Mouse (Mus musculus): Measurements from ENCODE around the gene Hnrnpl.

DNA sequence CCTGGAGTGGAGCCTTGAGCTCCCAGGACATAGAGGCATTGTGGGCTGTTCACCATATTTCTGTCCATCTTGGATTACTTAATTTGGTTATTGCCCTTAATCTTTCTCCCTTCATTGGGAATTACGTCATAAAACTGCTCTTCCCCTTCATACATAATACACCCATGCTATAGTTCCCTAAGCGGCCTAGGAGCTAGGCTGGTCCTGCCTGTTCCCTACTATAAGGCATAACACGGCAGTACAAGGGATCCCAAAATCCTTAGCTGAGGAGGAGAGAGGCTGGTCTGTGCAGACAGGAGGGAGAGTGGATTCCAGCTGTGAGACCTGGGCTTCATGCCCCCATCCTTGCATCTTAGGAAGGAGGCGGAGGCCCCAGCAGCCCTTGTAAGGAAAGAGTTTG, 9.6 kb downstream of the Hnrnpl start:
- TF ChIP-seq CTCF (IDR thresholded peaks at IDR 0.05; ENCODE audit: low read depth, low read length): no peak
- no peak for TF ChIP-seq POLR2A (IDR thresholded peaks at IDR 0.05; ENCODE audit: borderline replicate concordance, low read depth, low read length)

Measured in bone marrow macrophage, adult 2 months (primary cell).